Mouse (Mus musculus) MN1 (cell line): ENCODE data around the gene Rbmxl1.
"Not testable (repeated sequence)": the region's sequence is repeated elsewhere in the genome, so short reads cannot be mapped to it uniquely, and the experiment has no call there.

Source experiments
- DNase-seq: peaks from one replicate; pipeline ENCODE4 v3.0.0-alpha.2; 2016; ENCODE audit warnings: low spot score

Rbmxl1 gene

GRCm38 (mm10) chr8:78508719-78509272 is at the start of gene Rbmxl1:
Gene Rbmxl1, minus strand, starts transcription at chr8:78508898.
- DNase-seq = peak; percentile 92

- no peak for DNase-seq
Observed at GRCm38 (mm10) chr8:78556773-78557434, 48.2 kb upstream of the Rbmxl1 start.

- no peak for DNase-seq
Observed at GRCm38 (mm10) chr8:78555817-78556216, 47.1 kb upstream of the Rbmxl1 start.

- DNase-seq = peak; percentile 20
Observed at GRCm38 (mm10) chr8:78550752-78551134, 42.0 kb upstream of the Rbmxl1 start.

- peak; percentile 78 for DNase-seq
Observed at GRCm38 (mm10) chr8:78549971-78550751, 41.5 kb upstream of the Rbmxl1 start.

GRCm38 (mm10) chr8:78545153-78545817 is 36.6 kb upstream of the Rbmxl1 start:
- DNase-seq = not testable (repeated sequence)

- no peak for DNase-seq
Observed at GRCm38 (mm10) chr8:78544545-78544944, 35.8 kb upstream of the Rbmxl1 start.

GRCm38 (mm10) chr8:78543621-78544020 is 34.9 kb upstream of the Rbmxl1 start:
- DNase-seq = no peak

GRCm38 (mm10) chr8:78542670-78543069 is 34.0 kb upstream of the Rbmxl1 start:
- not testable (repeated sequence) for DNase-seq

GRCm38 (mm10) chr8:78537795-78538194 is 29.1 kb upstream of the Rbmxl1 start:
- DNase-seq = no peak

- no peak for DNase-seq
Observed at GRCm38 (mm10) chr8:78536716-78537115, 28.0 kb upstream of the Rbmxl1 start.

GRCm38 (mm10) chr8:78533981-78534380 is 25.3 kb upstream of the Rbmxl1 start:
- DNase-seq = no peak

GRCm38 (mm10) chr8:78515132-78515531 is 6.4 kb upstream of the Rbmxl1 start:
- DNase-seq = no peak

- no peak for DNase-seq
Observed at GRCm38 (mm10) chr8:78514706-78515105, 6.0 kb upstream of the Rbmxl1 start.

GRCm38 (mm10) chr8:78513106-78513505 is 4.4 kb upstream of the Rbmxl1 start:
- DNase-seq = no peak

- peak; percentile 14 for DNase-seq
Observed at GRCm38 (mm10) chr8:78510926-78511325, 2.2 kb upstream of the Rbmxl1 start.

GRCm38 (mm10) chr8:78510094-78510493 is 1.4 kb upstream of the Rbmxl1 start:
- DNase-seq = peak; percentile 55

GRCm38 (mm10) chr8:78509273-78510031 is 754 bp upstream of the Rbmxl1 start, which contains the start of gene Slc10a7:
Gene Slc10a7, plus strand, starts transcription at chr8:78509346.
- DNase-seq = peak; percentile 88

- DNase-seq = peak; percentile 56
Observed at GRCm38 (mm10) chr8:78507979-78508718, 549 bp downstream of the Rbmxl1 start.

- DNase-seq = no peak
Observed at GRCm38 (mm10) chr8:78502706-78503105, 6.0 kb downstream of the Rbmxl1 start.

GRCm38 (mm10) chr8:78496273-78496672 is 12.4 kb downstream of the Rbmxl1 start:
- not testable (repeated sequence) for DNase-seq
